Comparison of ENCODE assay signal across 27 mouse cellular contexts in the genomic region with DNA sequence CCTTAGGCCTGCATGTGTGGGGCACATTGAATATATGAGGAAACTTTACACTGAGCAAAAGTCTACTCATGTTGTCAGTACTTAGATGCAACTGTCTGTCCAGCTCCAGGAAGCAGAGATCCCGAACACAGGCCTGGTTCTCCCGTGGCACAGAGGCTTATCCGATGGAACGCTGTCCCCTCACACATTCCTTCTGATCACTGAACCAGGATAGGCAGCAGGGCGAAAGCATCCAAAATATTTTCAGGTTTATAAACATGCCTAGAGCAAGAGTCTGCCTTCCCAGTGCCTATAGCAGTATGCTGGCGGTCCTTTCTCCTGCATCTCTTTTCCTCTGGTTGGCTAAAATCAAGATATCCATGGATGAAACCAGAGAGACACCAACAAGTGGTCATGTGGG.
DNase-seq lines count a peak whose midpoint lies in the region; ATAC-seq and TF ChIP-seq lines count a peak whose summit lies in the region.
"Had no signal": no experiment of that assay in that cellular context is flagged by ENCODE, and none has a peak within 500 bp of the region (broad histone marks: within the 10 kb centered on the region; RNA-seq: fewer than 3 reads in every experiment).

No protein-coding gene starts in this region.

- 36% methylated on average over 6 of the region's 6 CpGs for WGBS in kidney, adult 2 months
- WGBS in kidney, embryonic 16.5 days: 44% methylated on average over 6 of the region's 6 CpGs

- H3K9ac ChIP-seq in kidney, embryonic 16.5 days (replicated peaks; ENCODE audit: low read length): no peak overlapping the region
- H3K9ac ChIP-seq: forebrain, embryonic 13.5 days; heart, embryonic 12.5 days; heart, embryonic 15.5 days; hindbrain, embryonic 13.5 days had no signal

- no peaks in the 10 kb centered on the region for H3K27me3 ChIP-seq in kidney, adult 2 months (replicated peaks; ENCODE audit: control insufficient read depth, insufficient read depth, low read length)
- H3K27me3 ChIP-seq in kidney, embryonic 16.5 days (ENCODE audit: insufficient read depth, low read length): no peaks in the 10 kb centered on the region
- H3K27me3 ChIP-seq: CH12.LX; forebrain, embryonic 13.5 days; heart, embryonic 12.5 days; heart, embryonic 15.5 days; hindbrain, embryonic 13.5 days had no signal

- no peak overlapping the region for H3K4me3 ChIP-seq in kidney, adult 2 months (ENCODE audit: insufficient read depth, low read depth, low read length)
- no peak overlapping the region for H3K4me3 ChIP-seq in kidney, embryonic 16.5 days (ENCODE audit: low read length)
- H3K4me3 ChIP-seq: forebrain, embryonic 10.5 days; forebrain, embryonic 13.5 days; heart, embryonic 12.5 days; heart, embryonic 15.5 days; hindbrain, embryonic 10.5 days; hindbrain, embryonic 13.5 days had no signal

- no peak overlapping the region for H3K4me2 ChIP-seq in kidney, embryonic 16.5 days (replicated peaks; ENCODE audit: low read depth, low read length)
- H3K4me2 ChIP-seq: forebrain, embryonic 13.5 days; heart, embryonic 12.5 days; heart, embryonic 15.5 days; hindbrain, embryonic 13.5 days had no signal

- no peak overlapping the region for H3K27ac ChIP-seq in kidney, adult 2 months (ENCODE audit: insufficient read depth, low read depth, low read length)
- peak overlapping the region; percentile 21; the same call in 1 of the 2 replicates for H3K27ac ChIP-seq in kidney, embryonic 16.5 days (ENCODE audit: low read length)
- H3K27ac ChIP-seq: forebrain, embryonic 10.5 days; forebrain, embryonic 13.5 days; heart, embryonic 15.5 days; hindbrain, embryonic 10.5 days; hindbrain, embryonic 13.5 days had no signal

- no peaks in the 10 kb centered on the region for H3K9me3 ChIP-seq in kidney, embryonic 16.5 days (ENCODE audit: low read length)
- H3K9me3 ChIP-seq: forebrain, embryonic 10.5 days; forebrain, embryonic 13.5 days; heart, embryonic 12.5 days; heart, embryonic 15.5 days; hindbrain, embryonic 10.5 days; hindbrain, embryonic 13.5 days had no signal

- TF ChIP-seq POLR2A in kidney, adult 2 months (IDR thresholded peaks at IDR 0.05; ENCODE audit: low read depth, low read length): no peak

- H3K36me3 ChIP-seq in kidney, adult 2 months (ENCODE audit: control insufficient read depth, insufficient read depth, low read length): no peaks in the 10 kb centered on the region
- H3K36me3 ChIP-seq in kidney, embryonic 16.5 days (ENCODE audit: insufficient read depth, low read length): no peaks in the 10 kb centered on the region
- H3K36me3 ChIP-seq: forebrain, embryonic 10.5 days; G1E; heart, embryonic 12.5 days; heart, embryonic 15.5 days; hindbrain, embryonic 10.5 days; hindbrain, embryonic 13.5 days had no signal

- no peak for TF ChIP-seq CTCF in kidney, adult 2 months (conservative IDR thresholded peaks at IDR 0.05; ENCODE audit: insufficient read depth, insufficient read length, low read depth, low read length)

- DNase-seq in kidney, adult 2 months: peak; percentile 3
- DNase-seq in kidney, adult 8-10 months: no peak
- no peak for DNase-seq in kidney, adult 18-20 months
- DNase-seq in Muller cell, postnatal 12 days (ENCODE audit: inconsistent ontology term): peak; percentile 81
- DNase-seq in adipocyte (ENCODE audit: low spot score): no peak
- DNase-seq: adrenal gland, postnatal 10 days; adrenal gland, postnatal 36 days; B cell, adult 2 months; cerebellum, adult 18-20 months; cerebellum, adult 9-10 months; cerebellum, postnatal 14 days; gastrocnemius, postnatal 10 days; gastrocnemius, postnatal 36 days; heart, postnatal 10 days; heart, postnatal 36 days had no signal

- H3K4me1 ChIP-seq in kidney, adult 2 months (ENCODE audit: control insufficient read depth, insufficient read depth, low read length): no peaks in the 10 kb centered on the region; the same call in 1 of the 2 replicates
- peaks cover 9% of the 10 kb centered on the region; the same call in 1 of the 2 replicates for H3K4me1 ChIP-seq in kidney, embryonic 16.5 days (ENCODE audit: insufficient read depth, low read length)
- H3K4me1 ChIP-seq: forebrain, embryonic 13.5 days; heart, embryonic 12.5 days; heart, embryonic 15.5 days; hindbrain, embryonic 13.5 days had no signal

- peak; percentile 73 for ATAC-seq in kidney, embryonic 16.5 days (ENCODE audit: low FRiP score, low TSS enrichment)
- ATAC-seq: activated CD4-positive, CD25-positive, alpha-beta regulatory T cell, adult 4 months; forebrain, embryonic 13.5 days; forebrain, embryonic 16.5 days; hindbrain, embryonic 16.5 days had no signal

Comparison
In these comparisons a context has a peak if more than half of its experiments do, and no peak if none do; other contexts are left out.
1. DNase-seq: peak in kidney, adult 2 months (single experiment) and Muller cell, postnatal 12 days (single experiment); none in kidney, adult 8-10 months (0 of 2), kidney, adult 18-20 months (single experiment) and adipocyte (single experiment).